Mouse (Mus musculus): ENCODE measurements around the gene Drd1. TPM values are rescaled to one million over a fixed set of nuclear protein-coding genes. Genes with fewer than 3 reads are reported as not detected.

The Drd1 gene
- polyA plus RNA-seq, 1 experiment: not detected

- TF ChIP-seq CTCF (IDR thresholded peaks at IDR 0.05; ENCODE audit: insufficient read depth, low read length) (0 out of 2 replicates have a peak, but pooled peaks have one; percentile 0), POLR2A (IDR thresholded peaks at IDR 0.05; ENCODE audit: borderline replicate concordance, extremely low read depth, low read depth, low read length) (no peak)
- H3K4me1 ChIP-seq (ENCODE audit: control insufficient read depth, insufficient read depth, low read length): no peaks in the 10 kb centered on the region
- WGBS: under 1% methylated on average over 3 of the region's 3 CpGs
- no peak overlapping the region for H3K4me3 ChIP-seq (replicated peaks; ENCODE audit: extremely low read depth, low read depth, low read length)
- DNase-seq: no peak
These were observed 7.8 kb upstream of the Drd1 start for GRCm38 (mm10) chr13:54063292-54063691.

- DNase-seq: no peak
- 81% methylated on average over 3 of the region's 3 CpGs for WGBS
- TF ChIP-seq POLR2A (IDR thresholded peaks at IDR 0.05; ENCODE audit: borderline replicate concordance, extremely low read depth, low read depth, low read length) (no peak), CTCF (IDR thresholded peaks at IDR 0.05; ENCODE audit: insufficient read depth, low read length) (no peak)
- Histone ChIP-seq H3K4me1 (ENCODE audit: control insufficient read depth, insufficient read depth, low read length) (no peaks in the 10 kb centered on the region), H3K4me3 (replicated peaks; ENCODE audit: extremely low read depth, low read depth, low read length) (no peak overlapping the region)
These were observed 6.6 kb upstream of the Drd1 start for GRCm38 (mm10) chr13:54062068-54062467.

DNA sequence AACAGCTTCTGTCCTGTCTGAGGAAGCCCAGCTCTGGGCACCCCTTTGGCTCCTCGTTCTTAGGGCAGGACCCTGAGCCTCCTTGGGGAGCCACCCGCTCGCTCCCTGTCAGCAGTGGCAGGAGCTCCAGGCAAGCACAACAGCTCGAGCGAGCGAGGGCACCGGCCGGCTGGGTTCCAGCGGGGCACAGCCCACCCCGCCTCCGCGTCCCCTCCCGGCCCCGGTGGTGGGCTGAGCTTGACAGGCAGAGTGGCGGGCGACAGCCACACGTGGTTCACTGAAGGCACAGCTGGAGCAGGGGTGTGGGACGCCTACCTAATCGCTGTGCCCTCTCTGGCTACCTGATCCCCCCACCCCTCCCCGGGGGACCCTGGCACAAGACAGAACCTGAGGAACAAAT, 543 bp downstream of the Drd1 start:
- Histone ChIP-seq H3K4me1 (ENCODE audit: control insufficient read depth, insufficient read depth, low read length) (no peaks in the 10 kb centered on the region), H3K4me3 (replicated peaks; ENCODE audit: extremely low read depth, low read depth, low read length) (no peak overlapping the region)
- TF ChIP-seq POLR2A (IDR thresholded peaks at IDR 0.05; ENCODE audit: borderline replicate concordance, extremely low read depth, low read depth, low read length) (no peak), CTCF (IDR thresholded peaks at IDR 0.05; ENCODE audit: insufficient read depth, low read length) (no peak)
- WGBS: 2% methylated on average over 20 of the region's 20 CpGs
- no peak for DNase-seq

DNA sequence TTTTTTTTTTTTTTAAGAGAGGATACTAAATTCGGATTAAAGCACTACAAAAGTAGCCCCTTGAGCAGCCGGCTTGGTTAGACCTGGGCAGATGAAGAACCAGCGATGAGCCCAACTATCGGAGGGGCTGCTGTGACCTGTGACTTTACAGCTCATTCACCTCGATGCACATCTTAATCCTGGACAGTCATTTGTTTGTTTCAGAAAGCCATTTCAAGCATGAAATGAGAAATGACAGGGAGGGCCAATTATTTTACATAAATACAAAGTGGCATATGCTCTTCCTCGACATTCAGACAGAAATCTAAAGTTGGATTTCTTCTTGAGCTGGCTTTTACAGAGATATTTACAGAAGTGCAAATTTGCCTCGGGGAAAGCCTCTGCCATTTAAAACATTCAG, 3.9 kb downstream of the Drd1 start:
- WGBS: 58% methylated on average over 7 of the region's 7 CpGs
- DNase-seq: no peak
- no peak for TF ChIP-seq CTCF (IDR thresholded peaks at IDR 0.05; ENCODE audit: insufficient read depth, low read length)
- TF ChIP-seq POLR2A (IDR thresholded peaks at IDR 0.05; ENCODE audit: borderline replicate concordance, extremely low read depth, low read depth, low read length): no peak
- Histone ChIP-seq H3K4me1 (ENCODE audit: control insufficient read depth, insufficient read depth, low read length) (no peaks in the 10 kb centered on the region), H3K4me3 (replicated peaks; ENCODE audit: extremely low read depth, low read depth, low read length) (no peak overlapping the region)

DNA sequence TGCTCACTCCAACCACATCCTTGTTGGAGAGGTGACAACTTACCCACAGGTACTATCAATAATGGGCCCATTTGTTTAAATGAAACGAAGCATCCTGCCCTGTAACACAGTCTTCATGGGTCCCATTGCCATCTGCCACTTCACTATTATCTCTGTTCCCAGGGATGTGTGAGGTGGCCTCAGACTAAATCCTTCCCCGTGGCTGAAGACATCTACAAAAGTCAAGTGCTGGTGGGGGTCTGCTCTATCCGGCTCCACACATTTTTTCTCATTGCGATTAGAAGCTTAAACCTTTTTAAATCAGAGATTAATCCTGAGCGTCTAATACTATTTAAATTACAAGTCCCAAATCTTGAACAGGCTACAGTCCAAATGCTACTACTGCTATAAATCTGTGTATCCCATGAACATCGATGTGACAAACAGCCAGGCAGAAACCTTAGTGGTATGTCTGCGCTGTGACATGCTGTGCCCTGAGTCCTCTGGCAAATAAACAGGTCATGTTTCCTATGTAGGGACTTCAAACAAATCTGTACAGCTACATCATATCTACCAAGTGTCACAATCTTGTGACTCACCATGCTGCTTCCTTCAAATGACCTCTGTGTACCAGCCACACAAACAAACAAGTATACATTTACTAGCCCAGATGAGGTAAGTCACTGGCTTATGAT, 6.7 kb downstream of the Drd1 start:
- TF ChIP-seq CTCF (IDR thresholded peaks at IDR 0.05; ENCODE audit: insufficient read depth, low read length) (no peak), POLR2A (IDR thresholded peaks at IDR 0.05; ENCODE audit: borderline replicate concordance, extremely low read depth, low read depth, low read length) (no peak)
- 77% methylated on average over 7 of the region's 7 CpGs for whole genome bisulfite sequencing
- no peak for DNase-seq

GRCm38 (mm10) chr13:54040256-54040655, 15.2 kb downstream of the Drd1 start:
- 83% methylated on average over 2 of the region's 2 CpGs for WGBS
- TF ChIP-seq POLR2A (IDR thresholded peaks at IDR 0.05; ENCODE audit: borderline replicate concordance, extremely low read depth, low read depth, low read length) (no peak), CTCF (IDR thresholded peaks at IDR 0.05; ENCODE audit: insufficient read depth, low read length) (no peak)
- no peak overlapping the region for H3K4me3 ChIP-seq (replicated peaks; ENCODE audit: extremely low read depth, low read depth, low read length)
- DNase-seq: no peak
- no peaks in the 10 kb centered on the region for H3K4me1 ChIP-seq (ENCODE audit: control insufficient read depth, insufficient read depth, low read length)

More for the DNA sequence above, 6.7 kb downstream of the Drd1 start:
- H3K4me1 ChIP-seq (ENCODE audit: control insufficient read depth, insufficient read depth, low read length): no peaks in the 10 kb centered on the region
- no peak overlapping the region for H3K4me3 ChIP-seq (replicated peaks; ENCODE audit: extremely low read depth, low read depth, low read length)

DNA sequence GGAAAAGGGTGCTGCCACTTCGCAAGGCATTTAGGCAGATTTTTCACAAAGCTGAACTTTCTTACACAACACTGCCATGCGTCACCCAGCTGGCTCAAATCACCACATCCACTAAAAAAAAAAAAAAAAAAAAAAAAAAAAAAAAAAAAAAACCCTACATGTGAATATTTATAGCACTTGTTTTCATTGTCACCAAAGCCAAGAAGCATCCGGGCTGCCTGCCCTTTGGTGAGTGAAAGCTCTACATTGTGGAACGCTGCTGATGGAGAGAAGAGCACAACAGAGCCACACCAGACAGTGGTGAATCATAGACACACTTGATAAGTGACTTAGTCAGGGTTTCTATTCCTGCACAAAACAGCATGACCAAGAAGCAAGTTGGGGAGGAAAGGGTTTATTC, 17.6 kb downstream of the Drd1 start:
- Histone ChIP-seq H3K4me1 (ENCODE audit: control insufficient read depth, insufficient read depth, low read length) (no peaks in the 10 kb centered on the region), H3K4me3 (replicated peaks; ENCODE audit: extremely low read depth, low read depth, low read length) (no peak overlapping the region)
- no peak for DNase-seq
- WGBS: 73% methylated on average over 4 of the region's 4 CpGs
- TF ChIP-seq POLR2A (IDR thresholded peaks at IDR 0.05; ENCODE audit: borderline replicate concordance, extremely low read depth, low read depth, low read length): no peak

- Histone ChIP-seq H3K4me3 (replicated peaks; ENCODE audit: extremely low read depth, low read depth, low read length) (no peak overlapping the region), H3K4me1 (ENCODE audit: control insufficient read depth, insufficient read depth, low read length) (no peaks in the 10 kb centered on the region)
- TF ChIP-seq CTCF (IDR thresholded peaks at IDR 0.05; ENCODE audit: insufficient read depth, low read length) (no peak), POLR2A (IDR thresholded peaks at IDR 0.05; ENCODE audit: borderline replicate concordance, extremely low read depth, low read depth, low read length) (no peak)
- WGBS: 65% methylated on average over 1 of the region's 1 CpGs
- DNase-seq: no peak
These were observed 20.0 kb downstream of the Drd1 start for GRCm38 (mm10) chr13:54035541-54035940.

- DNase-seq: no peak
- no peak overlapping the region for H3K4me3 ChIP-seq (replicated peaks; ENCODE audit: extremely low read depth, low read depth, low read length)
- no peak for TF ChIP-seq POLR2A (IDR thresholded peaks at IDR 0.05; ENCODE audit: borderline replicate concordance, extremely low read depth, low read depth, low read length)
- WGBS: 75% methylated on average over 4 of the region's 4 CpGs
- H3K4me1 ChIP-seq (ENCODE audit: control insufficient read depth, insufficient read depth, low read length): no peaks in the 10 kb centered on the region
These were observed 21.9 kb downstream of the Drd1 start for GRCm38 (mm10) chr13:54033653-54034052.

GRCm38 (mm10) chr13:54027079-54027478, 28.4 kb downstream of the Drd1 start:
- no peak for TF ChIP-seq CTCF (IDR thresholded peaks at IDR 0.05; ENCODE audit: insufficient read depth, low read length)
- DNase-seq: no peak
- no peaks in the 10 kb centered on the region for H3K4me1 ChIP-seq (ENCODE audit: control insufficient read depth, insufficient read depth, low read length)
- 76% methylated on average over 7 of the region's 7 CpGs for WGBS
- H3K4me3 ChIP-seq (replicated peaks; ENCODE audit: extremely low read depth, low read depth, low read length): no peak overlapping the region
